Mouse (Mus musculus) T-cell, adult 66 days (primary cell): ENCODE data around the gene Nlrc3. TPM values are rescaled to one million over a fixed set of nuclear protein-coding genes. Genes with fewer than 3 reads are reported as not detected.

ENCODE experiments used
- total RNA-seq, 2 experiments: library from RNA; stranded (reverse); gene quantifications; 3 replicates in 1 of 2; 4 replicates in 1 of 2; pipeline ENCODE4 v1.2.4; 2023

The Nlrc3 gene
- total RNA-seq: 100 to 1,000 TPM; 104 to 113 TPM

DNA sequence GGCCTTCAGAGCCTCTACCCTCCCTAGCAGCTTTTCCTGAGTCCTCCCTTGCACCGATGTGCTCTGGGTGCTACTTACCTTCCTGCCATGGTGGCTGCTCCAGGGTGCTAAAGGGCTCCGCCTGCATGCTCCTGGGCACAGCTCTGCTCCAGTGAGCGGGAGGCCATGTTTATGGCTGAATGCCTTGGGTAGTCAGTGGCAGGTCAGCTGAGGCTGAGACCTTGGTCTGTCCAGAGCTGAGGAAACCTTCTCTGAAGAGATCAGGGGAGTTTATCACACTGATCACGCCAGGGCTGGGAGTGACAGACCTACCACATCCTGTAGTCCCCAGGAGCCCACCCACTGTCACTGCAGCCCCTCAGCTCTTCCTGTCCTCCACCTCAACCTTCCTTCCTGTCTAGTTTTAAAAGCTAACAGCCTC lies at the start of gene Nlrc3:
Nlrc3 (minus strand) TSS at position 382 of the 421 bp plus-strand sequence.

DNA sequence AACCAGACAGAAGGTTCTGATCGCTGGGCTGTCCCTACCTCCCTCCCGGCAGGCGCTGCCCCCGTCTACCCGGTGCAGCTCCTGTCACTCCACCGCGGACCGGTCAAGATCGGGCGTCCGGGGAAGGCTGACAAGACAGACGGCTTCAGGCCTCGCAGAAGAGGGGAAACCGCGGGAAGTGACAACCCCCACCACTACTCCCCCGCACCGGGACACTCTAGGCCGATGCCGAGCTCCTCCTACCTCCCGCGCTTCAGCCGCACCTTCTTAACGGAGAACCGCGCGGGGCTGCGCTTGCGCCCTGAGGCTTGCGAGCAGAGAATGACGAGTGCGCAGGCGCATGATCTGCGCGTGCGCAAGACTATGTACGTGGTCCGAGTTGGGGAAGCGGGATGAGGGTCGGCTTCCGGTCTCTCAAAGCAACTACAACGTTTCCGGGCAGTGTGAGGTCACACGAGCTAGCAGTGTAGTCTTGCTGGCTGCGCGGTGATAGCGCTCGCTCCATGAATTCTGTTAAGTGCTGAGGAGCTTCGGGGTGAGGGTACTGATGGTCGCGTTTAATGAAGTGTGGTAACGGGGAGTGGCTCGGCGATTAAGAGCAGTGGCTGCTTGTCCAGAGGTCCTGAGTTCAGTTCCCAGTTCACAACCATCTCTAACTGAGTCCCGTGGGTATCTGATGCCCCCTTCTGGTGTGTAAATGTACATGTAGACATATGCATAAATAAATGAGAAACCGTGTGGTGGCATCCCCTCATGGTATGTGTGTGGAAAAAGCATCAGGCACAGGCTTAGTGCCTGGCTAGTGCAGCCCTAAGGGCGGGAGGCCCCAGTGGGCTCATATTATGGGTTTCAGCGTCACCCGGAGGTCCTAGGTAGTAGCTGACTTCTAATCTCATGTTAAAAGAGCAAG lies 27.3 kb upstream of the Nlrc3 start, which contains the start of gene Slx4:
Slx4 (minus strand) TSS at position 282 of the 910 bp plus-strand sequence.

DNA sequence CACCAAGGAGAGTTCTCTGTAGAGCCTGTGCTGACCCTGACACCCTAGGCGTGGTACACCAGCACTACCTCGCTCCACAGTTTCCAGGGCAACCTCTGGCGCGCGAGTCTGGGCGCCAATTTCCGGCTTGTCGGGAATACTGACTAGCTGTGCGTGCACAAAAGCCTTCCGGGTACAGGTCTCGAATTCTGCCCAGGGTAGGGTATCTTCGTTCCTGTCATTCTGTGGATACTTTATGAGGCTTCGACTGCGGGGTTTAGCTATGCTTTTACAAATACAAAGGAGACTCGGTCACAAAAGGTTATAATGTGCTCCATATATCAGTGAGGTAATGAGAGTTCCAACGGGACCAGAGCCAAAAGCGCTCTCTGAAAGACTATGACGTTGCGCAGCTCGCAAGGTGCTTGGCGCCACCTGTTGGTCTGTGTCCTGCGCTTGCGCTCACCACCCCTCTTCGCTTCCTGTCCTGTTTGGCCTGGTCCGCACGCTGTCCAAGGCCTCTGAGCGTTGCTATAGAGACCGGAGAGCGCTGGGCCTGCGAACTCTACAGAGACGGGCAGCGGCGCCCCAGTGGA lies 67.8 kb downstream of the Nlrc3 start, which contains the start of the genes 1700037C18Rik and Cluap1:
1700037C18Rik (minus strand) TSS at position 153 of the 575 bp plus-strand sequence.
Cluap1 (plus strand) TSS at position 265 of the 575 bp plus-strand sequence.

Other genes starting within 250 kb of the Nlrc3 start
- gene Zfp263, start 232.5 kb downstream of the Nlrc3 start, total RNA-seq: 10 to 100 TPM; 60.7 to 65.1 TPM
- not detected for gene Olfr15, start 145.8 kb downstream of the Nlrc3 start, total RNA-seq
- under 1 TPM; 0.67 to 0.83 TPM for gene Zfp174, start 129.4 kb downstream of the Nlrc3 start, total RNA-seq
- gene Naa60, start 104.3 kb downstream of the Nlrc3 start, total RNA-seq: 10 to 100 TPM; 92.7 to 93.5 TPM
- gene Zfp597, start 92.1 kb downstream of the Nlrc3 start, total RNA-seq: 10 to 100 TPM; 33.5 to 35.4 TPM
- gene Gm20695, start 92.0 kb downstream of the Nlrc3 start, total RNA-seq: 1 to 10 TPM in 1 of 2 experiments, not detected in 1; 1.6 TPM
- gene 1700037C18Rik, start 67.9 kb downstream of the Nlrc3 start, total RNA-seq: 1 to 10 TPM; 3.3 to 4.1 TPM
- gene Cluap1, start 67.8 kb downstream of the Nlrc3 start, total RNA-seq: 10 to 100 TPM; 31.0 to 31.9 TPM
- gene Slx4, start 27.1 kb upstream of the Nlrc3 start, total RNA-seq: 10 to 100 TPM; 71.3 to 82.6 TPM
- not detected for gene Dnase1, start 60.3 kb upstream of the Nlrc3 start, total RNA-seq
- 10 to 100 TPM; 79.4 to 91.9 TPM for gene Trap1, start 101.2 kb upstream of the Nlrc3 start, total RNA-seq
- 100 to 1,000 TPM; 155 to 159 TPM for gene Crebbp, start 237.4 kb upstream of the Nlrc3 start, total RNA-seq